Mouse (Mus musculus) naive thymus-derived CD4-positive, alpha-beta T cell, adult 2 months (primary cell): ENCODE measurements around the gene Hip1r.

ENCODE experiments used
- DNase-seq: peaks from one replicate; pipeline ENCODE4 v3.0.0-alpha.2; 2011; ENCODE audit warnings: low read depth

The Hip1r gene

DNA sequence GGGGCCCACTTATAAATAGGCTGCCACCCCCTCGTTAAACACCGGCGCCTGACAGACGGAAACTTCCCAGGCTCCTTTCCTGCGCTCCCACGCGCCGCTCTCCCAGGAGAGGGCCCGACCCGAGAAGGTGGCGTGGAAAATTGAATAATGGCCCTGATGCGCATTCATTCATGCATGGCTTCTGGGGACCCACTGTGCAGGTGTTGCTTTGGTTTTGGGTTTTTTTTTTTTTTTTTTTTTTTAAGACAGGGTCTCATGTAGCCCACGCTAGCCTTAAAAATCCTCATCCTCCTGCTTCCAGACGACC is 704 bp downstream of the Hip1r start:
- DNase-seq = peak; percentile 41

DNA sequence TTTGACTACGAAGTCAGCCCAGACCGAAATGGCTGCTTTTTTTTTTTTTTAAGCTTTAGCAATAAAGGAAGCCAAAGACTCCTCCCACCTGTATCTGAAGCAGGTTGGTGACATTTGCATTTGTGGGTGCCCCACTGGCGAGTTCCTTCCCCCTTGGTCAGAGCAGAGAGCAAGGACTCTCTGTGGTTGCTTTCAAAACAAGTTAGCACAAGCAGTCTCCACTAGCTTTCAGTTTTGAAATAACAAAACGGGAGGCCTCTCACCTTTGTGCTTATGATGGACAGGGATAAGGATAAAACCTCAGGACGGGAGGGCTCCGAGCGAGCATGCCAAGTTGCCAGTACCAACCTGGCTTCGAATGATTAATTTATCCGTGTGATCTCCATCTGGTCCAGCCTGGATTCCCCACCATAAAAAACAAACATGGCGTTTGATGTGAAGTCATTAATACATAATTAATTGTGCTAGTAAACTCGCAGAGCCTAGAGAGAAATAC is 1.2 kb downstream of the Hip1r start:
- DNase-seq = peak; percentile 61

DNA sequence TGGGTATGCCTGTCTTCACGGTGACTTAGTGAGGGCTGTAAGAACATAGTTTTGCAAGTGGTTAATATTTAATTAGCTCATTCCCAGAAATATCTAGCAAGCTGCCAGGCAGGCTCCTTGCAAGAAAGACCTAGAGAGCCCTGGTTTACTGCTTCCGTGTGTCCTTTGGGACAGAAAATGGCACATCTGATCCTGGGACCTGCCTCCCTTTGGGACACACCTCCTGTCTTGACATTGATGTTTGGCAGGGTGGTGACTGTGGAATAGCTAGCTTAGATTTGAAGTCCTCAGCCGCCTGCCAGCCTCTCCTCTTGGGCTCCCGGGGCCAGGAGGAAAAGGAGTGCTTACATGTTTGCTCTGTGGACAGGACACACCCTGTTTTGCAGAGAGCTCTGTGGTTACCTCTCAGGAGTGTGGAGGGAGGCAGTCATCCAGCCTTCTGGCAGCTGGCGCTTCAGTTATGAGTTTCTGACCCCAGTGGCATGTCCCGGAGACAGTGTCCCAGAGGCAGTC is 2.3 kb downstream of the Hip1r start:
- DNase-seq = peak; percentile 25

DNA sequence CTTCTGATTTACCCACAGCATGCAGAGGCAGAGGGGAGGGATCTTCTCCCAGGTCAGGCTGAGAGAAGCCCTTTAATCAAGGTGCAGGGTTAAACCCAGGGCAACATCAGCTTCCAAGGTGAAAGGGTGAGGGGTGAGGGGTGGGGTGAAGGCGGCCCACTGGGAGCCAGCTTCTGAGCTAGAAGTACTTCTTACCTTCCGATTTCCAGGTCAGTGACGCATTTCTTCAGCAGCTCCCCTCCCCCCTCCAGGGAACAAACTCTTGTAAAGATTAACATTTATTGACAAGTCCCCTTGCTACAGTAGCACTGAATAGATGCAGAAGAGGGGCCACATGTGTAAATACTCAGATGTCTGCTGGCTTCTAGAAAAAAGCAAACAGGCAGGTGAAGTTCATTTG is 3.8 kb downstream of the Hip1r start:
- DNase-seq = no peak

DNA sequence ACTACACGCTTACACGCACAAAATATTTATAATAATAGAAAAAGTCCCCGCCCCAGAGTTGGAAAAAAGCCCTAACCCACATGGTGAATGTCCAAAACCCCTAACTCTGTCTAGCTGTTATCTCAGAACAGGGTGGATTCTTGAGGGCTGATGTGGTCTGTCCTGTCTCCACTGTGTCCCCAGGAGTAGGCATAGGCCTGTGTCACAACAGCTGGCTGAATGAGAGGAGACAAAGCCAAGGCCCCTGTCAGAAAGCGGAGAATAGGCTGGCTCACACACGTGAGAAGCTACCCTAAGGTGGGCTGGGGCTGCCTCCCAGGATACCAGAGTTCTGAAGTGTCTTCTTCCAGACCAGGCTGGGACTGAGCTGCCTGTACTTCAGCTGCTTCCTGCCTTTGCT is 4.7 kb downstream of the Hip1r start:
- no peak for DNase-seq

DNA sequence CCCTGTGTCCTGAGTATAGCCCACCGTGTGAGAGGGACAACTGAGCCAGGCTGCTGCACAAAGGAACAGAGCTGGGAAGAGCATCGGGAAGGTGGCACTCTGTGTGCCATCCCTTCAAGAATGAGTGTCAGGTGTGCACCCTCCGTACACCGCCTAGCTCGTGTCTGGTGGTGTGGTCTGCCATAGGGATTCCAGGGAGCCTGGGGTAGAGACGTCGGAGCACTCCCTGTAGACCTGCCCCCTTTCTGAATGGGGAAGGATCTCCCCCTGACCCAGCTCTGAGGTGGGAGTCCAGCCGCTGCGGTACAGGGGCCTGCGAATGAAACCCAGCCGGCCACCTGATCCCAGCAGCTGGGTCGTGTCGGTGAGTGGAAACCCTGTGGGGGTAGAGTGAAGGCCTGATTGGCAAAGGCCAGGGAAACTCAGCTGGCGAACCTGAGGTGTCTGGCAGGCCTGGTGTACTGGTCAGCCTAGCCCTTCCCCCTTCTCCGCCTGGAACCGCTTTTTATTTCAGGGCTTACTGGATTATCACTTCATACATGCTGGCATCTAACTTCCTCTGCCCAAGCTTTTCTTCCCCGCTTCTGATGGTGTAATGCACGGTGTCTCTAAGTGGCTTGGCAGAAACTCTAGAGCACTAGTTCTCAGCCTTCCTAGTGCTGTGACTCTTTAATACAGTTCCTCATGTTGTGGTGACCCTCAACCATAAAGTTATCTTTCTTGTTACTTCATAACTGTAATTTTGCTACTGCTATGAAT is 6.0 kb downstream of the Hip1r start:
- no peak for DNase-seq

DNA sequence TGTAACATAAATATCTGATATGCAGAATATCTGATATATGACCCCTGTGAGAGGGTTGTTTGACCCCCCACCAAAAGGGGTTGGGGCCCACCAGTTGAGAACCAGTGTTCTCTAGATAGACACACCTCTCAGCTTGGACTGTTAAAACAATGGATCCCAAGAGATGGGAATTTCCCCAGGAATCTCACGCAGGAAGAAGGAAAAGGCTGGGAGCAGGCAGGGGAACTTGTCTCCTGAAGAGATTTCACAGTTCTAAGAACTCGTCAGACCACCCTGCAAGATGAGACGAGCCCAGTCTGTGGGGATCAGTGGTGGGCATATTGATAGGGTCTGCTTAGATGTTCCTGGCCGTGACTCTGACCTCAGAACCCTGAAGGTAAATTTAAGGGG is 6.5 kb downstream of the Hip1r start:
- no peak for DNase-seq

DNA sequence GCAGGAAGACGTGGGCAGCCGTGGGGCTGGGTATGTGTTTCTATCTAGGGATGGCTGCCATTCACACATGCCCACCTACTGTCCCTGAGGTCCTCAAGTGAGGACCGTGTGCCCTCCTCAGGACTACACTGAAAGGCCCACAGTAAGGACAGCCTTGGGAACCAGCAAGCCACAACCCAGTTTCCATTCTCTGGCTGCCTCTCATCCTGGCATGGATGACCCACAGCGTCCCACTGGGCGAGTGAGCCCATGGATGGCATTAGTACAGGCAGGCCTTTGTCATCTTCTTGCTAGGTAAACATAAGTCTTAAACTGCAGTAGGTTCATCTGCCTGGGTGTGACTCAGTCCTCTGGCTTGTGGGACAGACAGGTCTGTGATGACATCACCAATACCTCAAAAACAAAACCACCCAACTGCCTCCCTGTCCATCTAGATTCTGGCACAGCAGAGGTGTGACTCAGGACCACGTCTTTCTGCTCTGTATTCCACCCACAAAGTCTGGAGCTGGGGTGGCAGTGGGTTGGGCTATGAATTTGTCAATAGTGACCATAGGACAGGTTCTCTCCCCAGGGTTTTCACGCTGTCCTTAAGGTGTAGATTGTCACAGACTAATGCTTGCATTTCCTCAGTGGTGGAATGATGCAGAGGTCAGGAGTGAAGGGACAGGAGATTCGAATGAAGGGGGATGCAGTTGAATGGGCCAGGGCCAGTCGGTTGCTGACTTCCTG is 7.3 kb downstream of the Hip1r start:
- no peak for DNase-seq

DNA sequence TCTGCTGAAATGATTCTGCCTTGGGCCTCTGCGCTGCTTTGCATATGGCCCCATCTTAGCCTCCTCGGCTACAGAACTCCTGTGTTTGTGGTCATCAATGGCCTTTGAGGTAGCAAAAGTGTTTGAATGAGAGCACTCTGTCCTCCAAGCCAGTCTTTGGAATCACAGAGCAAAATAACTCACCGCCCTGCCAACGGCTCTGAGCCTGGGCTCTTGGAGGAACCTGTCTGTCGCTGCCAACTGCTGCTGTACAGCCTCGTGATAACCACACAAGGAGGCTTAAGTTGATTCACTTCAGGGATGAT is 7.8 kb downstream of the Hip1r start:
- no peak for DNase-seq

DNA sequence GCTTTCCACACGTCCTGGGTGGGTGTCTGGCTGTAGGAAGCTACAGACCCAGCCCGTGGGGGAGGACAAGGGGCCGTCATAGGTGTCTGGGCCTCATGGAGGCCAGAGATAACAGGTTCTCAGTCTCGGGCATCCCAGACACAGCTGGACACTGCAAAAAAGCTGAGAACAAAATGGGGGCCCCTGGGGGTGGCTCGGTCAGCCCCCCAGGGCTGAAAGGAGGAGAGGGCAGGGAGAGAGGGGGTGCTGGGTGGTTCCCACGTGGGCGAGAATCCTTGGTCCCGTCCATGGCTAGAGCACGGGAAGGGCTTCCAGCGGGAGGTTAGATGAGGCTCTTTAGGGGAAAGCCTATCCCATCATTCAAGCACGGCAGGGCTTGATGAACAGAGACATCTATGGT is 9.4 kb downstream of the Hip1r start:
- no peak for DNase-seq

DNA sequence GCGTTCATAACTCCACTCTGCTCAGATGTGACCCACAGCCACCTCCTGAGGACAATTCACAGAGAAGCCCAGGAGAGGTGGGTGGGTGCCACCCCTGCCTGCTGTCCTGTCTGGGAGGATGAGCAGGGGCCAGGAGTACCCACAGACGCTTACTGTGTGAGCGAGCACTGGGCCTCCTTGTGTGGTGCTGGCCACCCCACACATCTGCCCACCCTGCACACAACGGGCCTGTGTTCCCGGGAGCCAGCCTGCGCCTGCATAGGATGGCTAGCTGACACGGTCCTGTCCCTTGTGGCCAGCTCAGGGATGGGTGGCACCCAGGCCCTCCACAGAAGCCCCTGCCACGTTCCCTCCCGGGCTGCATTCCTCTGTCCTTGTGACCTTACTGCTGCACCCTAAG is 12.0 kb downstream of the Hip1r start:
- DNase-seq = no peak

DNA sequence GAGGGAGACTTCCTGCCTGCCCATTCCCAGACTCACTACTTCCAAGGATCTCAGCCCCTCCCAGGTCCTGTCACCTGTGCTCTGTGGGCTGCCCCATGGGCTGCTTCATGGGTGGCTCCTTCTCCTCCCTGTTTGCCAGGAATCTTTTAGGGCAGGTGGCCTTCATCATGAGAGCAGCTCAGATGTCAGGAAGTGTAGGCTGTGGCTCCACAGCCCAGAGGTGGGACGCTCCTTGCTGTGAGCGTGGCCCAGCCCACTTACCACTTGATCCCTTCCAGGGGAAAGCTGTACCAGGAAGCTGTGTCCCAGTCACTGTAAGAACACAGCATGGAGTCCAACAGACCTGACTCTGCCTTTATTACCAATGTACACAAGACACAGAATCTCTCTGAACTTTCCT is 13.5 kb downstream of the Hip1r start:
- no peak for DNase-seq

DNA sequence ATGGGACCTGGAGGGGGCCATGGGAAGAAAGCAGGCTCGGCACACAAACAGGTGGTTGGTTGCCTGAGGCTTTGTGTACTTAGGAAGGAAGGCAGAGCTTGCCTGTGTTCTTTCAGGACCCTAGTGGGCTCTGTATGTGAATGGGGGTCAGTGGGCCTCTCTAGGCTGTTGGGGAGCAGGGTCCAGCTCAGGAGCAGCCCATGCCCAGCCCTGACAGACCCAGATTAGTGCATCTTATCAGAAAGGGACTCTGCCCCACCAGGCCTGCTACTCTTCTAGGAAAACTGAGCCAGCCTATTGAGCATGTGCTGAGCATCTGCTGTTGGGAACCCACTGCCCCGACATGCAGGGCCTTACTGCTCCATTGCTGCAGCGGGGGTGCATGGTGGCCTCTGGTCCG is 14.1 kb downstream of the Hip1r start:
- DNase-seq = no peak

DNA sequence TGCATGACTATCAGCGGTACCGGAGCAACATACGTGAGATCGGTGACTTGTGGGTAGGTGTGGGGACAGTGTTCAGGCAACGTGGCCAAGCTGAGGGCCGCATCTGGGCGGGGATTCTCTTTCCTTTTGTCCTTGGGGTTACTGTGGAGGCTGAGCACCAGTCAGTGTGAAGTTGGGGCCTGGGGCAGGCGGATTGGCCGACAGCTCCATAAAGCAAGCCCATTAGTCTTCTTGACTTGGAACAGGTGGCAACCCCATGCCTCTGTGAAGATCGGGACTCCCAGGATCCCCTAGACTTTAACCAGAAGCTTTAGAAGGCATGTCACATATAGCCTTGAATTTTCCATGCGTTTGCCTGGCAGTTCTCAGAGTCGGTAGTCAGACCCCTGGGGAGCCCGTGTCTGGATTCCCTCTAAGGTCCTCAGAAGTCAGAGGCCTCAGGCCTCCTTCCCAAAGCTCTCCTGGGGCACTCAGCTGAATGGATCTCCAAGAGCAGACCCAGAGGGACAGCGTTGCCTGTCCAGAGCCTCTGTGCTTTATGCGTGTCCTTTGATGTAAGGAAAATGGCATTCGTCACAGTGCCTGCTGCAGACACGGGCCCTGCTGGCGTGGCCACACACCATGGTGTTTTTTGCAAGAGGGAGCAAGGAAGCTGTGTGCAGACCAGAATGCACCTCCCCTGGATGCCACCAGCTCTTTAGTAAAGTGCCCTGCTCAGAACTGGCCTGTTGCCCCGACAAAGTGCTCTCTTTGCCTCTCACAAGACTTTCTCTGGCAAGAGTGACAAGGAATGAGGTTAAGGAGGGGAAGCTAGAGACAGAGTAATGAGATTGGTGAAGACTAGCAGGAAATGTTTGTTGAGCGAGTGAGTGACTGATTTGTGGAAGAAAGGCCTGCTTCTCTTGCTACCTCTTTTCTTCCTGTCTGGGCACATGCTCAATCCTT is 16.8 kb downstream of the Hip1r start:
- DNase-seq = no peak

DNA sequence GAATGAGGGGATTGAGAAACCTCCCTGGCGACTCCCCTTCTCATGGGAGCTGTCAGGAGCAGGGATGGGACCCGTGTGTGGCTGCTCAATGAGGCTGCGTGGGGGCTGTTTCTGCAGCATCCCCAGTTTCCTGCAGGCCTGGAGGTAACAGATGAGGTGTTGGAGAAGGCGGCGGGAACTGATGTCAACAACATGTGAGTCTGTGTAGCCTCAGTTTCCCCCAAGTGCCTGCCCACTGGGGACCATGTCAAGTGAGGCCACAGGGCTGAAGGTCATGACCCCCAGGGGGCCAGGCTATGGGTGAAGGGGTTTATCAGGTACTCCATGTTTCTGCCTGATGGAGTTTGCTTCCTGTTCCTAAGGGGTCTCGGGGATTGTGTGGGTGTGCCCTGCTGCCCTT is 17.9 kb downstream of the Hip1r start:
- DNase-seq = no peak

DNA sequence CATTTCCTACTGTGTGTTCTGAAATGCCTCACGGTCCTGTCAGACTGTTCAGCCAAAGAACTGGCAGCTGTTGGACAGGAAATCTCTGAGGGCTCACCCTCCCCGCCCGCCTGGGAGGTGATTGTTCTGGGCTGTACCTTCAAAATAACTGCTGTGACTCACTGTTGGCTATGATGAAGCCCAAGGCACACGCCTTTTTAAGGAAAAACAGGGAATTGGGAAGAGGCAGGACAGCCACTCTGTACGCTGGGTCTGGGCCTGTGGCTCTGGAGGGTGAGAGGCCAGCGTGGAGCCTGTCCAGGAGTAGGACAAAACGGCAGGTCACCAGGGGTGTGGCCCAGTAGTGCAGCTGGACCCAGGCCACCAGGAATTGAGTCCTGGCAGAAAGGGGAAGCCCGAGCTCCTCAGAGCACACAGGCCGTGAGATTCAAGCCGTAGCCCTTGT is 18.8 kb downstream of the Hip1r start:
- DNase-seq = no peak

DNA sequence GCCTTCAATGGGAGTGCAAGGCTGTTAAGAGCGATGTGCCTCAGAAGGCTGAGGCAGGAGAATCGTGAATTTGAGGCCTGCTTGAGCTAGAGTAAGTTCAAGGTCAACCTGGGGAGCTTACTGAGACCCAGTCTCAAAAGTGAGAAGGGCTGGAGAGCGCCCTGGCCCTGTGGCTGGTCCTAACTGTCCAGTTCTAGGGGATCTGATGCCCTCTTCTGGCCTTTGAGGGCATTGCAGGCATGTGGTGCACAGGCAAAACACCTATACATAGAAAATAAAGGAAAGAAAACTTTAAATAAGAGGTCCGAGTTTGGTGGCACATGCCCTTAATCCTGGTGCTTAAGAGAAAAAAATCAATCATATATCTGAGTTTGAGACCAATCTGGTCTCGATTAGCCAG is 19.4 kb downstream of the Hip1r start:
- peak; percentile 78 for DNase-seq

DNA sequence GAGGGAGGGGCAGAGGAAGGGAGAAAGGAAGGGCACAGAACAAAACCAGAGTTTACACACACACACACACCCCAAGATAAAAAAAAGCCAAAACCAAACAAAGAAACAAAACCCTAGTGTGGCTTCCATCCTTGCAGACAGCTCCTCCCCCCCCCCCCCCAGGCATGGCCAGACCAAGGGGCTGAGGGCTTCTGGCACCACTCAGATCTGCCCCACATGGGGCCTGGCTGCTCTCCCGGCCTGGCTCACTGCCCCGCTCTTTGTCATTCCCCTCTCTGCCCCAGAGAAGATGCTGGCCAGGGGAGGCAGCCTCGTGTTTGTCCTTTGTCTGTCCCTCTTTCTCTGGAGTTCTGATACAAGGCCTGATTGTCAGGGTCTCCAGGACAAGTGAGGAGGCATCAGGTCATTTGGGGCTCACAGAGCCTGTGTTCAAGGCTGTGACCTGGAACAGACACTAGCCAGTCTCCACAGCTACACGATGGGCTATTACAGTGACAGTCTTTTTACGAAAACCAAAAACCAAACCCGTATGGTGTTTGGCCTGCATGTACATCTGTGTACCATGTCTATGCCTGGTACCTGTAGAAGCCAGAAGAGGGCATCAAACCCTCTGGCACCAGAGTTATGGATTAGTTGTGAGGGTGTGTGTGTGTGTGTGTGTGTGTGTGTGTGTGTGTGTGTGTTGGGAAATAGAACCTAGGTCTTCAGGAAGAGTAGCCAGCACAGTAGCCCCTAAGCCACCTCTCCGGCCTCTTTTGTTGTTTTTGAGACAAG is 20.0 kb downstream of the Hip1r start:
- no peak for DNase-seq

DNA sequence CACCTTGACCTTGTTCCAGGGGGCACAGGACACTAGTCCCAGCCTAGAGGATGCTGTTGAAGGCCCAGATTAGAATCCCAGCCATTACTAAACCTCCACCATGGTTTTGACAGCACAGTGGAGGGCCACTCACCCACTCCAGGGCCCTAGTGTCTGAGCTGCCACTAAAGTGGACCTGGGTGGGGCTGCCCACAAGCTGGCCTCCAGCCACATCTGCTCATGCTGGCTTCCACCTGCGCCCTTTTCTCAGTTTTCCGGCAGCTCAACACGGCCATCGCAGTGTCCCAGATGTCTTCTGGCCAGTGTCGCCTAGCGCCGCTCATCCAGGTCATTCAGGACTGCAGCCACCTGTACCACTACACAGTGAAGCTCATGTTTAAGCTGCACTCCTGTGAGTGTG is 21.0 kb downstream of the Hip1r start:
- no peak for DNase-seq

DNA sequence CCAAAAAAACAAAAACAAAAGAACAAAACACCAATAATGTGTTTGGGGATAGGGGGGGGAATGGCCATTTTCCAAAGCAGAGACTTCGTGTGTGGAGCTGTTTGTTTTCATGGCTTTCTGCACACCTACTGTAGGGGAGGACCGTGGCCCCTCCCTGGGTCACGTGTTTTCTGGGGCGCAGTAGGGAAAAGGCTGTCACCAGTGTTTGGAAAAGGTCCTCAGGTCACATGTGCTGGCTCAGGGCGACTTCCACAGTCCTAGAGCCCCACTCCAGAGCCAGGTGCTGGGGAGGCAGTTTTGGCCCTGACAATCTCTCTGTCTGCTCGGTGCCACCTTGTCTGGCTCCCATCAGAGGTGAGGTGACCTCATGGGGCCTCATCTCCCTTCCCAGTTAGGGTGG is 22.0 kb downstream of the Hip1r start:
- DNase-seq = no peak

DNA sequence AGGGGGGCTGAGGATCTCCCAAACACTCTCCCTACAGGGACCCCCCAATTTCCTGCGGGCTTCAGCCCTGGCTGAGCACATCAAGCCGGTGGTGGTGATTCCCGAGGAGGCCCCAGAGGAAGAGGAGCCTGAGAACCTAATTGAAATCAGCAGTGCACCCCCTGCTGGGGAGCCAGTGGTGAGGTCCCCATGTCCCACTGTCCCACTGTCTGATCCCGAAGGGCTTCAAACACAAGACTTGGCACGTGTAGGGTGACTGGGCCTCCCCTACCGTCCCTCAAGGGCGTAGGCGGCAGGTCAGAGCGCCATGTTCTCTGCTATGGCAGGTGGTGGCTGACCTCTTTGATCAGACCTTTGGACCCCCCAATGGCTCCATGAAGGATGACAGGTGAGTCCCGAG is 22.8 kb downstream of the Hip1r start:
- no peak for DNase-seq

DNA sequence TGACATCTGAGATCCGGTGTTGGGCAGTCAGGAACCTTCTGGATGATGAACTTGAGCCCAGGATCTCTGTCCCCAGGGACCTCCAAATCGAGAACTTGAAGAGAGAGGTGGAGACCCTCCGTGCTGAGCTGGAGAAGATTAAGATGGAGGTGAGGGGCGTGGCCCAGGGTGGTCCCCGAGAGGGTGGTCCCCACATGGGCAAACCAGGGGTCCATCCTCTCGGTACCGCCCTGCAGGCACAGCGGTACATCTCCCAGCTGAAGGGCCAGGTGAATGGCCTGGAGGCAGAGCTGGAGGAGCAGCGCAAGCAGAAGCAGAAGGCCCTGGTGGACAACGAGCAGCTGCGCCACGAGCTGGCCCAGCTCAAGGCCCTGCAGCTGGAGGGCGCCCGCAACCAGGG is 23.3 kb downstream of the Hip1r start:
- no peak for DNase-seq
